Mouse (Mus musculus) left cerebral cortex, postnatal 14 days (tissue): ENCODE measurements around the gene Ntm. TPM values are rescaled to one million over a fixed set of nuclear protein-coding genes. Genes with fewer than 3 reads are reported as not detected.
A peak's percentile ranks its signal among the peaks of the same experiment; 100 is the strongest.

ENCODE experiments used
- DNase-seq, 2 experiments: peaks; one replicate each; pipeline ENCODE4 v3.0.0; 2021 to 2022; ENCODE audit warnings: low spot score in 2 of 2, mixed read lengths in 1 of 2
- intact Hi-C: fragments of 180-260 bp; cut with DNase I; formaldehyde crosslinking; loops from one replicate; pipeline ENCODE4 v1.15.1; 2025
- total RNA-seq, 2 experiments: library from RNA; stranded (reverse); gene quantifications; 2 replicates each; pipeline ENCODE4 v1.2.3; 2021

The Ntm gene
- total RNA-seq, 2 experiments from 2014 or later: 351 to 370 TPM

DNA sequence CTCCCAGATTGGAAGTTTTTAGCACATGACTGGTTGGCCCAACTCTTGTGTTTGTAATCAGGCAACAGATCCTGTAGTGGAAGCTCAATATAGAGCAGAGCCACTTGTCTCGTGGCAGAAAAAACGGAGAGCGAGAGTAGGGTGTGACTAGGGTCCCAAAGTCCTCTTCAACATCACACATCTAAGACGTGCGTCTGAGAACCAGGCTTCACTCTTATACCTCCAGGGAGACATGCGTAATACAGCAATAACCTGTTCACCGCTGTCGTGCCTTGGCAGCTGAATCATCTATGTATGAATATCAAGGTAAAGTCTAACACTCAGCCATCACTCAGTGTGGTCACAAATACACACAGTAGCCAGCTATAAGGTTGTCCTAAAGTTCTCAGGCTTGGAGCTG lies 412.8 kb downstream of the Ntm start:
- DNase-seq: no peak
- intact Hi-C loops: no loop called here

DNA sequence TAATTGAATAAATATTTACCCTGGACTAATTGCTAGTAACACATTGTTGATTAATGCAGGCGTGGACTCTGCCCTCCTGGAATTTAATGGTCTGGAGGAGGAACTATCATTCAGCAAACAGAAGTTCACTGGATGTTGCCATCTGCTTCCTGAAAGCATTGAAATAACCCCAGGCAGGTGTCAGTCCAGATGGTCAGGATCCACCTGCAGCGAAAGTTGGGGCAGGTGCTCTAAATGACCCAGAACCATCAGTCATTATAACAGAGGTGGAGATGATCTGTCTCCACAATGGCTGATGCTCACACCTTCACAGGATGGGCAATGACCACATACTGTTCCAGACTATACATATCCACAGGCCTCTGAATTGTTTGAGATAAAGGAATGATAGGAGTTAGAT lies 426.5 kb downstream of the Ntm start:
- intact Hi-C loops: no loop called here
- DNase-seq: no peak

- no peak for DNase-seq
- intact Hi-C loops: no loop called here
Measured at GRCm38 (mm10) chr9:29534773-29535172, 428.2 kb downstream of the Ntm start.

- no peak for DNase-seq
- intact Hi-C loops: no loop called here
Measured at GRCm38 (mm10) chr9:29534304-29534703, 428.6 kb downstream of the Ntm start.

GRCm38 (mm10) chr9:29533556-29533955 lies 429.4 kb downstream of the Ntm start:
- no peak for DNase-seq
- intact Hi-C loops: no loop called here

DNA sequence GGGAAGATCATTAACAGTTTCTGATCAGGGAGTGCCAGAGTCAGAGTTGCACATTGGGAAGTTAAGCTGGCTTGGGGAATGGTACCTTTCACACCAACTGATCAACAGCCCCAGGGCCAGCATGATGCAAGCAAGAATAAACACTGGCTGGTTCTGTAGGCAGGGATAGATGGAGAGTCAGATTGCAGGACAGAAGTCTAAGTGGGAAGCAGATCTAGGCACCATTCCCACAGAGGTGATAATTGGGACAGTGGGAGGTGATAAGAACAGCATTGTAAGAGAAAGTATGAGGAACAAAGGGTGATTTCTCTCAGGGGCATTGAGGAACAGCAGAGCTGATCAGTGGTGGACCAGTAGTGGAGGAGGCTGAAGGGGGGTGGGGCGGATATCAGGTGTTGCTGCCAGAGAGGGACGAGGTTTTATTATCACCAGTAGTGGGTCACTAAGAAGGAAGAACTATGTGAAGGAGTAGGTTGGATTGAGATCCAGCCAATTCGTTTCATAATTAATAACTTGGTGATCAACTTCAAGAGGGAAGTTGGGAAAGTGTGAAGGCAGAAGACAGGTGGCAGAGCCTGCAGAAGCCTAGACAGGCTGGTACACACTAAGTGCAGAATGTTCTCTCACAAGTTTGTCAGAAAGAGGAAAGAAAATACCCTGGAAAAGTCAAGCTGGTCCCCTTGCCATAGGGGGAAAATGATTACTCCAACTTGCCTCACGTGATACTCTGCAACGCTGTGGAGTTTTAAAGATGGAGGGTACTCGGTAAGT lies 431.6 kb downstream of the Ntm start:
- DNase-seq: peak in 1 of 2 experiments; percentile 30
- intact Hi-C loops: no loop called here

GRCm38 (mm10) chr9:29524109-29524508 lies 438.8 kb downstream of the Ntm start:
- intact Hi-C loops: no loop called here
- no peak for DNase-seq

GRCm38 (mm10) chr9:29523221-29523620 lies 439.7 kb downstream of the Ntm start:
- intact Hi-C loops: no loop called here

GRCm38 (mm10) chr9:29519181-29519580 lies 443.8 kb downstream of the Ntm start:
- intact Hi-C loops: loop anchor here (5.0 kb wide), 1 partner anchor 47 kb away; no protein-coding TSS in a partner anchor
- DNase-seq: no peak

More at GRCm38 (mm10) chr9:29523221-29523620, 439.7 kb downstream of the Ntm start:
- DNase-seq: no peak

- no peak for DNase-seq
- intact Hi-C loops: loop anchor here (5.0 kb wide), 1 partner anchor 44 kb away; no protein-coding TSS in a partner anchor
Measured at GRCm38 (mm10) chr9:29516688-29517087, 446.3 kb downstream of the Ntm start.

GRCm38 (mm10) chr9:29514588-29515356 lies 448.2 kb downstream of the Ntm start:
- no peak for DNase-seq
- intact Hi-C loops: loop anchor here (5.0 kb wide), 1 partner anchor 42 kb away; no protein-coding TSS in a partner anchor

- no peak for DNase-seq
- intact Hi-C loops: no loop called here
Measured at GRCm38 (mm10) chr9:29496002-29496401, 466.9 kb downstream of the Ntm start.

DNA sequence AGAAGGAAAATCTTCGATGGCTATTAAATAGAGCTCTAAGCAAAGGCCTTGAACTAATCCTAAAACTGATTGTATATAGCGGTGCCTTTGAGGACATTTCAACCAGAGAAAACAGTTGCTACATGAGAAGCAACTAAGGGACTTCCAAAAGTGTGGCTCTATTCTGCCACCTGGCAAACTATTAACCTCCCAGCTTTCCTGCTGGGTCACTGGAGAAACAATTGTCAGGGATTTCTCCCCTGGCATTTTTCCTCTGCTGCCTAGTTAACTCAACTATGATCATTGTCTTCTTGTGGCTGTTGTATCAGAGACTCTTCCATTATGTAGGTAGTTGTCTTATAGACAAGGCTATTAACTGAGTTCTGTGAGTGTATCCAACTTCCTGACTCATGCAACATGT lies 480.7 kb downstream of the Ntm start:
- intact Hi-C loops: no loop called here
- DNase-seq: no peak

GRCm38 (mm10) chr9:29479051-29479450 lies 483.9 kb downstream of the Ntm start:
- no peak for DNase-seq
- intact Hi-C loops: no loop called here

- DNase-seq: no peak
- intact Hi-C loops: no loop called here
Measured at GRCm38 (mm10) chr9:29477219-29477618, 485.7 kb downstream of the Ntm start.

GRCm38 (mm10) chr9:29473418-29473817 lies 489.5 kb downstream of the Ntm start:
- intact Hi-C loops: loop anchor here (5.0 kb wide), 1 partner anchor 44 kb away; no protein-coding TSS in a partner anchor
- no peak for DNase-seq

GRCm38 (mm10) chr9:29472226-29472625 lies 490.7 kb downstream of the Ntm start:
- peak; percentile 53 to 54 for DNase-seq

GRCm38 (mm10) chr9:29464756-29465155 lies 498.2 kb downstream of the Ntm start:
- no peak for DNase-seq
- intact Hi-C loops: loop anchor here (5.0 to 10.0 kb wide), 2 partner anchors 120 to 178 kb away; no protein-coding TSS in a partner anchor

More at GRCm38 (mm10) chr9:29472226-29472625, 490.7 kb downstream of the Ntm start:
- intact Hi-C loops: loop anchor here (5.0 kb wide), 1 partner anchor 45 kb away; no protein-coding TSS in a partner anchor

GRCm38 (mm10) chr9:29462970-29463593 lies 499.9 kb downstream of the Ntm start:
- DNase-seq: no peak
- intact Hi-C loops: loop anchor here (10.0 kb wide), 1 partner anchor 122 kb away; no protein-coding TSS in a partner anchor
